In genomic region chr10:8765922-8766522, GRCm38 (mm10) we compare ENCODE assay signal across 13 mouse cellular contexts.
DNase-seq lines count a peak whose midpoint lies in the region; ATAC-seq and TF ChIP-seq lines count a peak whose summit lies in the region.
"Had no signal": no experiment of that assay in that cellular context is flagged by ENCODE, and none has a peak within 500 bp of the region (broad histone marks: within the 10 kb centered on the region; RNA-seq: fewer than 3 reads in every experiment).

No protein-coding gene starts in this region.

- 82% methylated on average over 10 of the region's 10 CpGs for WGBS in embryonic facial prominence, embryonic 11.5 days
- WGBS in embryonic facial prominence, embryonic 10.5 days, result 83% methylated on average over 10 of the region's 10 CpGs
- WGBS in liver, embryonic 14.5 days (ENCODE audit: insufficient replicate concordance), result 48% methylated on average over 10 of the region's 10 CpGs
- 71% methylated on average over 10 of the region's 10 CpGs for WGBS in liver, embryonic 11.5 days

- no peak for TF ChIP-seq RAD21 in MEL (IDR thresholded peaks at IDR 0.05; ENCODE audit: low read depth, low read length)

- H3K9ac ChIP-seq in embryonic facial prominence, embryonic 11.5 days (replicated peaks; ENCODE audit: low read length), result no peak overlapping the region
- H3K9ac ChIP-seq in liver, embryonic 14.5 days (replicated peaks), result no peak overlapping the region
- H3K9ac ChIP-seq in liver, embryonic 11.5 days (ENCODE audit: low read depth, low read length), result no peak overlapping the region
- no peak overlapping the region for H3K9ac ChIP-seq in MEL (ENCODE audit: control insufficient read depth, low read depth, low read length, poor library complexity, severe bottlenecking)
- H3K9ac ChIP-seq: heart, embryonic 15.5 days; stomach, embryonic 15.5 days had no signal

- no peaks in the 10 kb centered on the region for H3K9me3 ChIP-seq in embryonic facial prominence, embryonic 11.5 days (replicated peaks; ENCODE audit: control insufficient read depth, low read length)
- H3K9me3 ChIP-seq in embryonic facial prominence, embryonic 10.5 days, result peaks cover 7% of the 10 kb centered on the region
- no peaks in the 10 kb centered on the region for H3K9me3 ChIP-seq in liver, embryonic 14.5 days (ENCODE audit: control insufficient read depth, low read length)
- H3K9me3 ChIP-seq in liver, embryonic 11.5 days (ENCODE audit: control insufficient read depth, low read length), result peaks cover 3% of the 10 kb centered on the region; the same call in 1 of the 2 replicates
- H3K9me3 ChIP-seq in MEL (replicated peaks; ENCODE audit: insufficient read depth, low read length), result no peaks in the 10 kb centered on the region
- H3K9me3 ChIP-seq: heart, embryonic 15.5 days; stomach, embryonic 15.5 days had no signal

- no peak overlapping the region for H3K27ac ChIP-seq in embryonic facial prominence, embryonic 11.5 days (replicated peaks; ENCODE audit: low read depth, low read length)
- H3K27ac ChIP-seq in embryonic facial prominence, embryonic 10.5 days (replicated peaks), result no peak overlapping the region
- H3K27ac ChIP-seq in liver, embryonic 14.5 days, result no peak overlapping the region
- no peak overlapping the region for H3K27ac ChIP-seq in liver, embryonic 11.5 days (ENCODE audit: low read depth, low read length)
- no peak overlapping the region for H3K27ac ChIP-seq in MEL (ENCODE audit: control insufficient read depth, low read depth, low read length)
- H3K27ac ChIP-seq: heart, embryonic 15.5 days; macrophage; stomach, embryonic 15.5 days had no signal

- no peak for TF ChIP-seq POLR2A in MEL (IDR thresholded peaks at IDR 0.05; ENCODE audit: control insufficient read depth in 1 of 2, insufficient read depth in 1 of 2, low read depth in 1 of 2, low read length in 2 of 2, poor library complexity in 1 of 2)

- H3K27me3 ChIP-seq in embryonic facial prominence, embryonic 11.5 days (ENCODE audit: control insufficient read depth, insufficient read depth, low read length), result no peaks in the 10 kb centered on the region
- H3K27me3 ChIP-seq in embryonic facial prominence, embryonic 10.5 days (replicated peaks; ENCODE audit: low read depth, poor library complexity, severe bottlenecking), result no peaks in the 10 kb centered on the region
- H3K27me3 ChIP-seq in liver, embryonic 14.5 days (ENCODE audit: control insufficient read depth, insufficient read depth, low read length), result no peaks in the 10 kb centered on the region
- no peaks in the 10 kb centered on the region for H3K27me3 ChIP-seq in liver, embryonic 11.5 days (replicated peaks; ENCODE audit: control insufficient read depth, insufficient read depth, low read length)
- no peaks in the 10 kb centered on the region for H3K27me3 ChIP-seq in MEL (ENCODE audit: control insufficient read depth in 1 of 2, insufficient read depth in 2 of 2, low read length in 2 of 2)
- H3K27me3 ChIP-seq: heart, embryonic 15.5 days; stomach, embryonic 15.5 days had no signal

- ATAC-seq in embryonic facial prominence, embryonic 11.5 days (replicated peaks; ENCODE audit: insufficient number of reproducible peaks, low FRiP score, low TSS enrichment, low read depth), result no peak
- no peak for ATAC-seq in liver, embryonic 14.5 days (ENCODE audit: insufficient read depth)
- ATAC-seq in liver, embryonic 11.5 days (replicated peaks; ENCODE audit: low FRiP score), result no peak

- TF ChIP-seq CTCF in liver, embryonic 14.5 days (IDR thresholded peaks at IDR 0.05; ENCODE audit: low read depth), result peak; percentile 41; the same call in 1 of the 2 replicates
- peak in 2 of 3 experiments; percentile 6 to 10; a peak in 1 of 6 replicates for TF ChIP-seq CTCF in MEL (IDR thresholded peaks at IDR 0.05 in 2 of 3, conservative IDR thresholded peaks at IDR 0.05 in 1 of 3; ENCODE audit: control insufficient read depth in 1 of 3, insufficient read depth in 1 of 3, low read depth in 2 of 3, low read length in 3 of 3, poor library complexity in 1 of 3, severe bottlenecking in 1 of 3)

- H3K36me3 ChIP-seq in embryonic facial prominence, embryonic 11.5 days (replicated peaks; ENCODE audit: control insufficient read depth, insufficient read depth, low read depth, low read length), result no peaks in the 10 kb centered on the region
- peaks cover 17% of the 10 kb centered on the region for H3K36me3 ChIP-seq in embryonic facial prominence, embryonic 10.5 days (replicated peaks)
- no peaks in the 10 kb centered on the region for H3K36me3 ChIP-seq in liver, embryonic 14.5 days (replicated peaks; ENCODE audit: control insufficient read depth, insufficient read depth, low read depth)
- H3K36me3 ChIP-seq in liver, embryonic 11.5 days (ENCODE audit: control insufficient read depth, insufficient read depth, low read length), result no peaks in the 10 kb centered on the region
- no peaks in the 10 kb centered on the region for H3K36me3 ChIP-seq in MEL (ENCODE audit: control insufficient read depth in 1 of 2, insufficient read depth in 2 of 2, low read length in 2 of 2)
- H3K36me3 ChIP-seq: stomach, embryonic 15.5 days had no signal

- no peaks in the 10 kb centered on the region for H3K79me2 ChIP-seq in MEL (ENCODE audit: control insufficient read depth, insufficient read depth, low read length, poor library complexity)

- no peak for TF ChIP-seq EP300 in liver, embryonic 14.5 days (IDR thresholded peaks at IDR 0.05; ENCODE audit: low read depth)
- TF ChIP-seq EP300 in MEL (IDR thresholded peaks at IDR 0.05; ENCODE audit: low read depth in 1 of 2, low read length in 2 of 2), result no peak

- H3K4me3 ChIP-seq in embryonic facial prominence, embryonic 11.5 days (ENCODE audit: low read depth, low read length), result no peak overlapping the region
- H3K4me3 ChIP-seq in embryonic facial prominence, embryonic 10.5 days, result no peak overlapping the region
- H3K4me3 ChIP-seq in liver, embryonic 14.5 days (ENCODE audit: insufficient read depth in 1 of 2, low read depth in 2 of 2, low read length in 2 of 2), result no peak overlapping the region
- no peak overlapping the region for H3K4me3 ChIP-seq in liver, embryonic 11.5 days (ENCODE audit: low read depth, low read length)
- H3K4me3 ChIP-seq in MEL (ENCODE audit: control insufficient read depth in 1 of 2, insufficient read depth in 1 of 2, low read depth in 2 of 2, low read length in 2 of 2), result no peak overlapping the region
- H3K4me3 ChIP-seq: erythroblast, embryonic 14.5 days; heart, embryonic 15.5 days; stomach, embryonic 15.5 days had no signal

- no peak overlapping the region for H3K4me2 ChIP-seq in embryonic facial prominence, embryonic 11.5 days (ENCODE audit: low read depth, low read length)
- H3K4me2 ChIP-seq in liver, embryonic 14.5 days (ENCODE audit: low read depth), result no peak overlapping the region
- H3K4me2 ChIP-seq in liver, embryonic 11.5 days, result no peak overlapping the region
- H3K4me2 ChIP-seq: heart, embryonic 15.5 days; stomach, embryonic 15.5 days had no signal

- peaks cover 2% of the 10 kb centered on the region; the same call in 1 of the 2 replicates for H3K4me1 ChIP-seq in embryonic facial prominence, embryonic 11.5 days (ENCODE audit: control insufficient read depth, insufficient read depth, low read length)
- peaks cover 27% of the 10 kb centered on the region for H3K4me1 ChIP-seq in embryonic facial prominence, embryonic 10.5 days
- H3K4me1 ChIP-seq in liver, embryonic 14.5 days (replicated peaks; ENCODE audit: control insufficient read depth in 2 of 2, insufficient read depth in 2 of 2, low read length in 1 of 2), result no peaks in the 10 kb centered on the region
- no peaks in the 10 kb centered on the region for H3K4me1 ChIP-seq in liver, embryonic 11.5 days (replicated peaks; ENCODE audit: control insufficient read depth, insufficient read depth, low read length)
- no peaks in the 10 kb centered on the region for H3K4me1 ChIP-seq in MEL (ENCODE audit: control insufficient read depth in 1 of 2, insufficient read depth in 2 of 2, low read length in 2 of 2)

- peak; percentile 68 for DNase-seq in embryonic facial prominence, embryonic 11.5 days (ENCODE audit: low spot score)
- DNase-seq in embryonic facial prominence, embryonic 10.5 days (ENCODE audit: low spot score), result no peak
- DNase-seq in liver, embryonic 14.5 days (ENCODE audit: low read depth in 3 of 3, low spot score in 3 of 3), result no peak
- DNase-seq in liver, embryonic 11.5 days (ENCODE audit: low spot score), result no peak
- DNase-seq in MEL (ENCODE audit: low read depth, low spot score), result peak; percentile 6
- peak; percentile 43 for DNase-seq in lung, postnatal 14 days
- no peak for DNase-seq in ovary, postnatal 36 days (ENCODE audit: low spot score)
- DNase-seq in left cerebral cortex, adult 8-10 months (ENCODE audit: low spot score in 2 of 2), result no peak
- DNase-seq: layer of hippocampus, postnatal 36 days had no signal

TF ChIP-seq in MEL, 35 proteins besides CTCF, POLR2A, EP300 and RAD21:
- TF ChIP-seq BHLHE40 (IDR thresholded peaks at IDR 0.05; ENCODE audit: borderline replicate concordance, low read depth, low read length) (no peak), CHD2 (IDR thresholded peaks at IDR 0.05; ENCODE audit: low read length) (no peak), MAFK (IDR thresholded peaks at IDR 0.05; ENCODE audit: borderline replicate concordance, low read depth, low read length) (no peak), USF2 (IDR thresholded peaks at IDR 0.05; ENCODE audit: borderline replicate concordance in 1 of 2, insufficient read depth in 1 of 2, low read depth in 1 of 2, low read length in 2 of 2) (no peak), USF1 (IDR thresholded peaks at IDR 0.05; ENCODE audit: low read depth, low read length) (no peak), MEF2A (IDR thresholded peaks at IDR 0.05; ENCODE audit: extremely low read depth, insufficient replicate concordance, low read depth, low read length, poor library complexity, severe bottlenecking) (no peak), MYC (IDR thresholded peaks at IDR 0.05; ENCODE audit: low read depth, low read length) (no peak), MAZ (IDR thresholded peaks at IDR 0.05; ENCODE audit: low read depth, low read length) (no peak), MXI1 (IDR thresholded peaks at IDR 0.05; ENCODE audit: low read depth, low read length) (no peak), TAL1 (IDR thresholded peaks at IDR 0.05; ENCODE audit: low read length) (no peak), TBP (IDR thresholded peaks at IDR 0.05; ENCODE audit: low read depth, low read length) (no peak), SMC3 (IDR thresholded peaks at IDR 0.05; ENCODE audit: low read depth, low read length) (no peak), POLR2AphosphoS2 (IDR thresholded peaks at IDR 0.05; ENCODE audit: low read length) (no peak), JUND (IDR thresholded peaks at IDR 0.05; ENCODE audit: low read depth, low read length) (no peak), NRF1 (IDR thresholded peaks at IDR 0.05; ENCODE audit: insufficient read depth, low read depth, low read length, poor library complexity, severe bottlenecking) (no peak), GATA1 (IDR thresholded peaks at IDR 0.05; ENCODE audit: low read depth, low read length) (no peak), ZMIZ1 (IDR thresholded peaks at IDR 0.05; ENCODE audit: low read depth, low read length) (no peak)

Comparison
In these comparisons a context has a peak if more than half of its experiments do, and no peak if none do; other contexts are left out.
1. DNase-seq: peak in embryonic facial prominence, embryonic 11.5 days (single experiment), MEL (single experiment) and lung, postnatal 14 days (single experiment); none in embryonic facial prominence, embryonic 10.5 days (single experiment), liver, embryonic 14.5 days (0 of 3), liver, embryonic 11.5 days (single experiment), ovary, postnatal 36 days (single experiment) and left cerebral cortex, adult 8-10 months (0 of 2).